Mouse (Mus musculus): ENCODE measurements at regions not wholly inside any gene's neighbourhood (a gene's known extent, or its start where the extent isn't known, plus 50 kb on each side); places are given as distances from the start of the nearest gene placed in this dataset.

- Histone ChIP-seq H3K9ac (no peak overlapping the region), H3K27me3 (ENCODE audit: insufficient read depth, low read length) (no peaks in the 10 kb centered on the region), H3K9me3 (ENCODE audit: low read length) (no peaks in the 10 kb centered on the region), H3K36me3 (ENCODE audit: insufficient read depth) (no peaks in the 10 kb centered on the region), H3K4me2 (ENCODE audit: low read depth) (no peak overlapping the region), H3K4me3 (ENCODE audit: low read depth, low read length) (no peak overlapping the region), H3K4me1 (ENCODE audit: insufficient read depth) (0 out of 2 replicates have a peak, but pooled peaks cover 12% of the 10 kb centered on the region), H3K27ac (ENCODE audit: low read depth, low read length) (no peak overlapping the region)
- ATAC-seq = peak; percentile 51
- TF ChIP-seq CTCF (IDR thresholded peaks at IDR 0.05; ENCODE audit: low read depth) = no peak
- peak; percentile 34 for DNase-seq
- WGBS = 59% methylated on average over 7 of the region's 7 CpGs
Measured at GRCm38 (mm10) chr15:62284606-62285531, 1362.1 kb upstream of the A1bg start.

- no peaks in the 10 kb centered on the region for H3K27me3 ChIP-seq (ENCODE audit: insufficient read depth, low read length)
- H3K4me1 ChIP-seq (ENCODE audit: insufficient read depth) = 0 out of 2 replicates have a peak, but pooled peaks cover 12% of the 10 kb centered on the region
- no peaks in the 10 kb centered on the region for H3K9me3 ChIP-seq (ENCODE audit: low read length)
- ATAC-seq (peak; percentile 48; the same call in 1 of the 2 replicates), DNase-seq (no peak)
- H3K36me3 ChIP-seq (ENCODE audit: insufficient read depth) = no peaks in the 10 kb centered on the region
- H3K27ac ChIP-seq (ENCODE audit: low read depth, low read length) = 0 out of 2 replicates have a peak overlapping the region, but pooled peaks have one; percentile 45
- no peak for TF ChIP-seq CTCF (IDR thresholded peaks at IDR 0.05; ENCODE audit: low read depth)
- no peak overlapping the region for H3K4me2 ChIP-seq (ENCODE audit: low read depth)
- H3K9ac ChIP-seq = no peak overlapping the region
- no peak overlapping the region for H3K4me3 ChIP-seq (ENCODE audit: low read depth, low read length)
- 33% methylated on average over 6 of the region's 6 CpGs for WGBS
Measured at GRCm38 (mm10) chr15:62283661-62284429, 1361.0 kb upstream of the A1bg start.

- H3K4me2 ChIP-seq (ENCODE audit: low read depth) = no peak overlapping the region
- ATAC-seq (no peak), DNase-seq (no peak)
- 0 out of 2 replicates have a peak, but pooled peaks cover 12% of the 10 kb centered on the region for H3K4me1 ChIP-seq (ENCODE audit: insufficient read depth)
- no peaks in the 10 kb centered on the region for H3K36me3 ChIP-seq (ENCODE audit: insufficient read depth)
- no peak overlapping the region for H3K4me3 ChIP-seq (ENCODE audit: low read depth, low read length)
- no peak for TF ChIP-seq CTCF (IDR thresholded peaks at IDR 0.05; ENCODE audit: low read depth)
- 70% methylated on average over 9 of the region's 9 CpGs for WGBS
- H3K27me3 ChIP-seq (ENCODE audit: insufficient read depth, low read length) = no peaks in the 10 kb centered on the region
- no peaks in the 10 kb centered on the region for H3K9me3 ChIP-seq (ENCODE audit: low read length)
- no peak overlapping the region for H3K9ac ChIP-seq
- H3K27ac ChIP-seq (ENCODE audit: low read depth, low read length) = no peak overlapping the region
Measured at GRCm38 (mm10) chr15:62282646-62283045, 1359.8 kb upstream of the A1bg start.

DNA sequence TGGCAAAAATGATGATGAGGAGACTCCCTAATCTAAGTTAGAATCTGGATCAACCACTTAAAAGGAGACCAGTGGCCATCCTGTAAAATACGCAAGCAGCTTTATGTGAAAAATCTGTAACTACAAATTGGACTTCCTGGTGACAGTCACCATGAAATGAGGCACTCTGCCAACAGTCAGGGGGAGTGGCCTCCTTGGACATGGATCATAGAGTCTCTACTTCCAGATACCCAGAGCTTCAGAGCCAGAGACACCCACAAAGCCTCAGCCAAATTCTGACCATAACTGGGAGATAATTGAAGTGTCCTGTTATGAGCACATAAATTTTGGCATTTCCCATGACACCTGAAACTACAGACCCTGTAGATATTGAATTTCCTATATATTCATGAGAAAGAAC, 1359.3 kb upstream of the A1bg start:
- no peaks in the 10 kb centered on the region for H3K27me3 ChIP-seq (ENCODE audit: insufficient read depth, low read length)
- DNase-seq (no peak), ATAC-seq (no peak)
- no peak overlapping the region for H3K4me2 ChIP-seq (ENCODE audit: low read depth)
- H3K4me1 ChIP-seq (ENCODE audit: insufficient read depth) = 0 out of 2 replicates have a peak, but pooled peaks cover 12% of the 10 kb centered on the region
- no peaks in the 10 kb centered on the region for H3K9me3 ChIP-seq (ENCODE audit: low read length)
- WGBS = 88% methylated on average over 1 of the region's 1 CpGs
- H3K27ac ChIP-seq (ENCODE audit: low read depth, low read length) = no peak overlapping the region
- TF ChIP-seq CTCF (IDR thresholded peaks at IDR 0.05; ENCODE audit: low read depth) = no peak
- no peak overlapping the region for H3K4me3 ChIP-seq (ENCODE audit: low read depth, low read length)
- no peak overlapping the region for H3K9ac ChIP-seq
- H3K36me3 ChIP-seq (ENCODE audit: insufficient read depth) = no peaks in the 10 kb centered on the region

DNA sequence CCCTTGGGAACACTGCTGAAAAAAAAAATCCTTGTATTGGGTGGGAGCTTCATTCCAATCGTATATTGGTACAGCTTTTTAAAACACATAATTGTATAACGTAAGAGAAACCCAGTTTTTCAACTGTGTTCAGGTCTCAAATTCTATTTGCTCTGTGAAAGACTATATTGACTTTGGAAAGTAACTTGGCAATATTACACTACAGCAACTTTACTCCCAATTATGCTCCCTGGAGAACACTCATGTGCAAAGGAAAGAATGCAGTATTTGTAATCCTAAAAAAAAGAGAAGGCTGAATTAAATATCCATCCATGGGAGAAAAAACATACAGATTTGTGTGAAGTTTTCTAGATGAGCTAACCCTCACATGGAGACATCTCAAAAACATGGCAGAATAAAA, 1356.7 kb upstream of the A1bg start:
- ATAC-seq = no peak
- H3K9ac ChIP-seq = no peak overlapping the region
- no peak for TF ChIP-seq CTCF (IDR thresholded peaks at IDR 0.05; ENCODE audit: low read depth)
- H3K4me2 ChIP-seq (ENCODE audit: low read depth) = no peak overlapping the region
- H3K27me3 ChIP-seq (ENCODE audit: insufficient read depth, low read length) = no peaks in the 10 kb centered on the region
- H3K36me3 ChIP-seq (ENCODE audit: insufficient read depth) = no peaks in the 10 kb centered on the region
- H3K27ac ChIP-seq (ENCODE audit: low read depth, low read length) = no peak overlapping the region
- no peak overlapping the region for H3K4me3 ChIP-seq (ENCODE audit: low read depth, low read length)
- WGBS = 90% methylated on average over 2 of the region's 2 CpGs
- no peaks in the 10 kb centered on the region for H3K9me3 ChIP-seq (ENCODE audit: low read length)
- 0 out of 2 replicates have a peak, but pooled peaks cover 9% of the 10 kb centered on the region for H3K4me1 ChIP-seq (ENCODE audit: insufficient read depth)
- DNase-seq = no peak

DNA sequence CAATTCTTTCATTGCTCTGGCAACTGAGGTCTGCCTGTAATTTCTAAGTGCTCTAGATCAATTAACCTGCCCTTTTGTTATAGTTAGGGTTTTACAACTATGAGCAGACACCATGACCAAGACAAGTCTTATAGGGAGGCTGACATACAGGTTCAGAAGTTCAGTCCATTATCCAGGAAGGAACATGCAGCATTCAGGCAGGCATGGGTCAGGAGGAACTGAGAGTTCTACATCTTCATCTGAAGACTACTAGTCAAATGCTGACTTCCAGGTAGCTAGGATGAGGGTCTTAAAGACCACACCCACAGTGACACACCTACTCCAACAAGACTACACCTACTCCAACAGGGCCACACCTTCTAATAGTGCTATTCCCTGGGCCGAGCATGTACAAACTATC, 1352.0 kb upstream of the A1bg start:
- H3K9ac ChIP-seq = no peak overlapping the region
- no peaks in the 10 kb centered on the region for H3K36me3 ChIP-seq (ENCODE audit: insufficient read depth)
- no peak overlapping the region for H3K27ac ChIP-seq (ENCODE audit: low read depth, low read length)
- TF ChIP-seq CTCF (IDR thresholded peaks at IDR 0.05; ENCODE audit: low read depth) = no peak
- H3K4me2 ChIP-seq (ENCODE audit: low read depth) = no peak overlapping the region
- no peaks in the 10 kb centered on the region for H3K27me3 ChIP-seq (ENCODE audit: insufficient read depth, low read length)
- no peaks in the 10 kb centered on the region for H3K9me3 ChIP-seq (ENCODE audit: low read length)
- no peak overlapping the region for H3K4me3 ChIP-seq (ENCODE audit: low read depth, low read length)
- 100% methylated on average over 1 of the region's 1 CpGs for WGBS
- no peak for DNase-seq
- ATAC-seq = no peak
- H3K4me1 ChIP-seq (ENCODE audit: insufficient read depth) = no peaks in the 10 kb centered on the region
